Mouse (Mus musculus) kidney, adult 2 months (tissue): ENCODE measurements at regions not wholly inside any gene's neighbourhood (a gene's known extent, or its start where the extent isn't known, plus 50 kb on each side); places are given as distances from the start of the nearest gene placed in this dataset.

Source experiments
- CTCF ChIP-seq: fragments of 200-500 bp; conservative IDR thresholded peaks from 2 replicates; pipeline ENCODE4 v1.5.1; 2011; ENCODE audit warnings: low read depth, mild to moderate bottlenecking, control low read depth, low read length, moderate library complexity, mixed read lengths; ENCODE audit not compliant: insufficient read depth, insufficient read length
- POLR2A ChIP-seq: fragments of 200-500 bp; IDR thresholded peaks from one replicate; pipeline ENCODE4 v1.6.1; 2011; ENCODE audit warnings: low read depth, low read length, control low read depth

DNA sequence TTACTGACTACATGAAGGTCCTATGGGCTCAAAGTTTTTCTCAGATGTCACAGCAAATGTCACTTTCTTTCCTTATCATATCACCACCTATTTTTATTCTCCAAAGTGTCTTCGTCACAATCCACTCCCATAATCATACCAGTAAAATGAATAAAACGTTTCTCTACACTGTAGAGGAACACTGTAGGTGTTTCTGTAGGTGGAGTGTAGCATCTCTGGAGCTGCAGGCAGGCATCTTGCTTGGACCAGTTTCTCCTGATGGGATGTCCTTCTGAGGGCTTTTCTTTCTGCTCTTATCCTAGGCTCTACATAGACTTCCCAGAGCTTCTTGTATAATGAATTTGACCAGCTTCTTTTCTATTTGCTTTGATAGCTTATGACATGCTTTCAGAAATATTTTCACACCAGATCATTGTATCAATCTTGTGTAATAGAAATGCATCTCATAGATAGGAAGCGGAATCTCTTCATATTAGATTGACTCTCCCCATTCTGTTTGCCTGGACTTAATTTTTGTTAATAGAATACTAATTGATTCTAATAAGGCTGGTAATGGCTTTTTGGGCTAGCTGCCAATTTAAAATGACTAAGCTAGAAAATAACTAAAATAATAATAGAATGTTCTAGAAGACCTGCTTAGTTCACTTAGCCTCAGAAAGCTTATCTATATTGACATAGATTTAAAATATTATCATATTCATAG is 282.3 kb upstream of the Meis2 start:
- TF ChIP-seq POLR2A (no peak), CTCF (no peak)
